Mouse (Mus musculus) layer of hippocampus, adult 18-20 months (tissue): ENCODE measurements around the gene Taf1d. TPM values are rescaled to one million over a fixed set of nuclear protein-coding genes. Genes with fewer than 3 reads are reported as not detected.
"Not testable (repeated sequence)": the region's sequence is repeated elsewhere in the genome, so short reads cannot be mapped to it uniquely, and the experiment has no call there.

ENCODE experiments used
- DNase-seq, 2 experiments: peaks; one replicate each; pipeline ENCODE4 v3.0.0; 2022; ENCODE audit warnings: low spot score in 2 of 2
- long read RNA-seq: library from polyadenylated mRNA; stranded (forward); transcript quantifications from one replicate; pipeline ENCODE4 v2.0.0, GENCODE M21; 2021
- total RNA-seq, 2 experiments: library from RNA; stranded (reverse); gene quantifications; 2 replicates each; pipeline ENCODE4 v1.2.3; 2021

Gene Taf1d
- total RNA-seq: 10 to 100 TPM; 30.6 to 32.9 TPM
- long read RNA-seq, partial matches to known transcripts: 3 of 12 reads
- long read RNA-seq, other reads (novel, unspliced or antisense): 5 of 12 reads

GRCm38 (mm10) chr9:15305503-15306397, at the start of gene Taf1d:
Gene Taf1d (plus strand): TSS chr9:15306214.
- DNase-seq: peak; percentile 92 to 96

- no peak for DNase-seq
Measured at GRCm38 (mm10) chr9:15256214-15256613, 49.8 kb upstream of the Taf1d start.

- DNase-seq: no peak
Measured at GRCm38 (mm10) chr9:15261980-15262379, 44.0 kb upstream of the Taf1d start.

GRCm38 (mm10) chr9:15263487-15263886, 42.5 kb upstream of the Taf1d start:
- DNase-seq: no peak

- DNase-seq: no peak
Measured at GRCm38 (mm10) chr9:15273981-15274380, 32.0 kb upstream of the Taf1d start.

- DNase-seq: no peak
Measured at GRCm38 (mm10) chr9:15276855-15277254, 29.2 kb upstream of the Taf1d start.

- no peak for DNase-seq
Measured at GRCm38 (mm10) chr9:15278343-15278742, 27.7 kb upstream of the Taf1d start.

- DNase-seq: no peak
Measured at GRCm38 (mm10) chr9:15279139-15279648, 26.8 kb upstream of the Taf1d start.

GRCm38 (mm10) chr9:15279649-15280490, 26.1 kb upstream of the Taf1d start, which contains the start of gene Med17:
Gene Med17 (minus strand): TSS chr9:15279931.
- peak; percentile 91 to 97 for DNase-seq

GRCm38 (mm10) chr9:15280491-15280879, 25.5 kb upstream of the Taf1d start:
- DNase-seq: no peak

- DNase-seq: no peak
Measured at GRCm38 (mm10) chr9:15285443-15285842, 20.6 kb upstream of the Taf1d start.

GRCm38 (mm10) chr9:15287846-15288245, 18.2 kb upstream of the Taf1d start:
- no peak for DNase-seq

GRCm38 (mm10) chr9:15288402-15288801, 17.6 kb upstream of the Taf1d start:
- DNase-seq: no peak

- DNase-seq: no peak
Measured at GRCm38 (mm10) chr9:15289251-15289650, 16.8 kb upstream of the Taf1d start.

GRCm38 (mm10) chr9:15297112-15297511, 8.9 kb upstream of the Taf1d start:
- DNase-seq: no peak

- no peak for DNase-seq
Measured at GRCm38 (mm10) chr9:15298451-15298850, 7.6 kb upstream of the Taf1d start.

GRCm38 (mm10) chr9:15300056-15300455, 6.0 kb upstream of the Taf1d start:
- DNase-seq: no peak

GRCm38 (mm10) chr9:15301399-15301798, 4.6 kb upstream of the Taf1d start:
- no peak for DNase-seq

- DNase-seq: not testable (repeated sequence)
Measured at GRCm38 (mm10) chr9:15302006-15302405, 4.0 kb upstream of the Taf1d start.

GRCm38 (mm10) chr9:15302881-15303280, 3.1 kb upstream of the Taf1d start:
- DNase-seq: no peak

- peak in 1 of 2 experiments; percentile 48 for DNase-seq
Measured at GRCm38 (mm10) chr9:15306398-15307119, 545 bp downstream of the Taf1d start, which contains the start of gene 4931406C07Rik. Gene 4931406C07Rik (minus strand): TSS chr9:15306448.
